Mouse (Mus musculus) T-cell, adult 2 months (primary cell): ENCODE measurements around the gene Suds3.

Experiments
- DNase-seq: peaks from one replicate; pipeline ENCODE4 v3.0.0; 2022; ENCODE audit warnings: low spot score

Suds3 gene

DNA sequence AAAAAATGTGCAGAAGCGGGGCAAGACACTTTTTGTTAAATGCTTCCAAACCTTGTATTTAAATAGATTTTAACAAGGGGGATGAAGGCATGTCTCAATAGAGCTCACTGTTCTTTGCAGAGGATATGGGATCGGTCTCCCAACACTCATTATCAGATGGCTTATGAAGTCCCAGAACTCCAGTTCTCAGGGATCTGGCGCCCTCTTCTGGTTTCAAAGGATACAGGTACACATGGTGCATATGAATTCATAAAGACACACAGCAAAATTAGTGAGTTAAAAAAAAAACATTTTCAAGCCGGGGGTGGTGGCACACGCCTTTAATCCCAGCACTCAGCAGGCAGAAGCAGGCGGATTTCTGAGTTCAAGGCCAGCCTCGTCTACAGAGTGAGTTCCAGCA, 2.6 kb downstream of the Suds3 start:
- DNase-seq = peak; percentile 45

DNA sequence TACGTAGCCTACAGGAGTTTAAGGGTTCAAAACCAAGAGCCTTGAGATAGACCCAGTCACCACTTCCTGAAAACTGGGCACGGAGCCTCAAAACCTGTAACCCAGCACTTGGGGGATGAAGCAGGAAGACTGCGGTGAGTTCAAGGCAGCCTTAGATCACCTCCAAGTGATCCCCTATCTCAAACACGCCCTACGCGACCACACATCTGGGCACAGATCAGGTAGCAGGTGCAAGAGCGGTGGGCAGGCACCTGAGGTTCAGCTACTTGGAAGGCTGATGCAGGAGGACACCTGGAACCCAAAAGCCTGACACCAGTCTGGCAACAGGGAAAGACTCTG, 4.2 kb downstream of the Suds3 start:
- peak; percentile 35 for DNase-seq

DNA sequence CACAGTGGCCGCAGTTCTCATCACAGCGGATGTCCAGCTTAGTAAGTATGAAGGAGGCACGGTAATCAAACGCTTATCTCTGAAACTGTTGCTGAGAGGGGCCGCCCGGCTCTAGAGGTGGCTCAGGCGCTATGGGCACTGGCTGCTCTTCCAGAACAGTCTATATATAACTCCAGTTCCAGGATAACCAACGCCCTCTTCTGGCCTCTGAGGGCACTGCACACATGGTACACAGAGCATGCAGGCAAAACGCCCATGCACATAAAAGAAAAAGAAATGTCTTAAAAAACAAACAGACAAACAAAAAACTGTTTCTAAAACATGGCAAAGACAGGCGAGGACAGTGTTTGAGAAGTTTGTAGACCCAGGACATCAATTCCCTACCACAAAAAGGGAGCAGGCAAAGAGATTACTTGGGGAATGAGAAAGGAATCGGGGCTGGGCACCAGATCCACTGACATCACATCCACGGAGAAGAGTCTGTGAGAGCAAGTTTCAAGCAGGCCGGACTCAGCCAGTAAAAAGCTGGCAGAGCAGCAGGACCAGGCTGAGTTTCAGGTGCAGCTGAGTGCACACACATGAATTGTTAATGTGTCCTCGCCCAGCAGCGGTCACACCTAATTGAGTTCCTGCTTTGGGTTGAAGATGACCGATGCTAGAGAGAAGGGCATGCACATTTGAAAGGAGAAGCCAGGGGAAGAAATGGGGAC, 4.7 kb downstream of the Suds3 start:
- DNase-seq = no peak

DNA sequence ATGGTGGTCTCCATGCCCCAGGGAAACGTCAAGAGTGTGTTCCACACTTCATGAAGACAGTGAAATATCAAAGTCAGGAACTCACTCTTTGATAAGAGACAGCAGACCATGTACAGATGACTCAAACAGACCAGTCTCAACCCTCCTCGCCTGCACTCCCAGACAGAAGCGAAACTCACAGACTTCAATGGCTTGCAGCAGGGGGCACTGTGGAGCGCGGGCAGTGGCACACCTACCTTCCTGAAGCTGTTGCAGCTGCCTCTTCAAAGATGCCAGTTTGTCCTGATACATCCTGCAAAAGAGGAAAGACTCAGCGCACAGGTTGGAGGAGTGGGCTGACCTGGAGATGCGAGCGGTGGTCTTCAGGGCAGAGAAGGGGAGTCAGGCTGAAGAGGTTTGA, 6.4 kb downstream of the Suds3 start:
- no peak for DNase-seq

DNA sequence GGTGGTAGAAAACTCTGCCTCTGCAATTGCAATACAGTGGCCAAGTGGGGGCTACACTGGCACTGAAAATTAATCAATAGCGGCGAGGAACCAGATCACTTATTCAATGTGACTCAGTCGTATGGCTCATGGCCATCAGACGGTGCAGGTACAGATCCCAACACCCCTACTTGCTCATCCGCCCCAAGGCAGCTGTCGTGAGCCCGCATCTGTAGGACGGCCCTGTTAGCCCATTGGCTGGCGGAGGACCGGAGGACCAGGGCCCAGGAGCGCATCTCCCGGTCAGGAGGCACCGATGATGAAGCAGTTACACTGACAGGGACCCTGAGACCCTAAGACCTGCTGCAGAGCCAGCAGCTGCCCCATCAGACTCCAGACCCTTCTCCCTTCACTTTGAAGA, 7.2 kb downstream of the Suds3 start:
- no peak for DNase-seq

DNA sequence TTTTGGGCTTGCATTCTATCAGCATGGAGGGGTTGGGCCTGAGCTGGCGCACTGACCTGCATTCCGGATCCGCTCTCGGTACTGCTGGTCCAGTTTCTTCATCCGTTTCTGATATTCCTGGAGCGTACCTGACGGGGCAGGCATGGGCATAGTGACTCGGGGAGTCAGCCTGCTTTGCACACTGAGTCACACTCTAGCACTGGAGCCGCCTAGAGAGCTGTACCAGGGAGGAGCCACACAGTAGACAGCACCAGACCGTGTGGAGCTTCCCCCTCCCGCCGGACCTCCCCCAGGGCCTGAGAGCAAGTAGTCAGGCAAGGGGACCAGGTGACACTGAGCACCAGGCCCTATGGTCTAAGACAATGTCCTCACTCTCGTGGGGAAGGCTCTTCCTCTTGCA, 7.6 kb downstream of the Suds3 start:
- no peak for DNase-seq

DNA sequence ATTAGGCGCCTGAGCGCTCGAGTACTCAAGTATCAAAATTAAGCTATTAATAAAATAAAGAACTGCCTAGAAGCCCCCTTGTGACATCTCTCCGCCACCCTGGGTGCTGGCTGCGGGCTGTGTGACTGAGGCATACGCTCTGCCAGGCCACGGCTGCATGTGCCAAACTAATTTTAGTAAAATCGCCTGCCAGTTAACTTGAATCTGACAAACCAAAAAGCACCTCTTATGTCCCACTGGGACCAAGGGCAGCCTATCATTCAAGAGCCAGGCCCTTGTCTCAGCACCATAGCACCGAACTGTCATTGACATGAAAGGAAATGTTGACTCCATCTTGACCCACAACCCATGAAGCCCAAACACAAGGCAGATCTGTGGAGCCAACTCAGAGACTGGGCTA, 10.2 kb downstream of the Suds3 start:
- DNase-seq = no peak

DNA sequence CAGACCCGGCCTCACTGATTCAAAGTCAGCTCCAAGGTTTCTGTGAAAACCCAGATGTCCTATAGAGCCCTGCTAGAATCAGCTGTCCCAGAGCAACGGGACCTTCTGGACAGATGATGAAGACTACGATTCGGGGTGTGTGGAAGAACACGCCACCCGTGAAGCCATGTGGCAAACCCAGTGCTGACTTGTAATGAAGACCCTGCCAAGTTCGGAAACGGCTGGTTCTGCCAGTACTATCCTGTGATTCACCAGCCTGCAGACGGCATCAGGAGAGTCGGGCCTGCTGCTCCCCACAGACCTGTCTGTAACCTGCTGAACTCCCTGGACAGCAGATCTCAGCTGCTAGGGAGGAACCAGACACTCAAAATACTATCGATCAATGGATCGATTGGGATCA, 11.6 kb downstream of the Suds3 start:
- DNase-seq = no peak

DNA sequence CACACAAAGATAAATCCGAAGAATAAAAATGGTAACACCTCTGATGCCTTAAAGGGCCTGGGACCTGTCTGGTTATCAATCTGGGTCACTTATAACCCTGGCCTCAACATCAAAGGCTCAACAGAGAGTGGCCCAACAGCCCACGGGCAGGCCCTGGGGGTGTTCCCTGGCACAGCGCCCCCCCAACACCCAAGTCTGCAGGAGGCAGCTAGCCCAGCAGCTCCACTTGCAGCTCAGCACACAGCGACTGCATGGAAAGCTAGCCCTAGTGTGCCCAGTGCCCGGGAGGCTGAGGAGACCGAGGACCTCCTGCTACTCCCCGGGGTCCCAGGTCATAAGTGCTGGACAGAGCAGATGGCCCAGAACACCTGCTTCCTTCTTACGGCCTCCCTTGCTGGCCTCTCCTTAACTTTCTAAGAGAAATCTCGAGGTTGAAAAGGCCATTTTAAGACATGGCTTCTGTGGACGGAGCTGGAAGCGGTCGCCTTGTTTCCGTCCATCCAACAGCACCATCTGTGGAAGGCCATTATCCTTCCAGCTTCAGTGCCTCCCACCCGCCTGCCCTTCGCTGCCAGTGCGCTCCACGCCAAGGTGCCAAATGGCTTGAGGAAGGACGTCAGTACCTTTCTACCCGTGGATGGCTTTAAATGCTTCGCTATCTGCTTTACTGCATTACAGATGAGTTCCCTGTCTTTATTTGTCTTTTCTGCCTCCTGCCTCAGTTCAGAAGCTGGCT, 12.6 kb downstream of the Suds3 start:
- DNase-seq = no peak

DNA sequence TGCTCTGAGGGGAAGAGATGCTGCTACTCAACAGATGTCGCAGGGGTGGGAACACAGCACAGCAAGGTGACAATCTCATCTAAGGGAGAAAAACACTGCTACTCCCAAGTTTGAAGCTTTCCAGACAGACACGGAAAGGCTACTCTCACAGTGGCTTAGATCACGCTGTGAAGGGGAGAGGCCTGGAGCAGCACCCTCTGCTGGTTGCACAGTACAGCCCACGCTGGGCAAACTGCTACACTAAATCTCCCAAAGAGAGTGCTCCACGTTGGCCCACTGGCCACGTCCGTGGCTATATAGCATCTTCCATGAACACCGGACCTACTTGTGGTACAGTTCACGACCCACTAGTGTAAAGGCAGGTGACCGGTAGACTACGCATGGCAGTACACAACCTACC, 16.2 kb downstream of the Suds3 start:
- no peak for DNase-seq

DNA sequence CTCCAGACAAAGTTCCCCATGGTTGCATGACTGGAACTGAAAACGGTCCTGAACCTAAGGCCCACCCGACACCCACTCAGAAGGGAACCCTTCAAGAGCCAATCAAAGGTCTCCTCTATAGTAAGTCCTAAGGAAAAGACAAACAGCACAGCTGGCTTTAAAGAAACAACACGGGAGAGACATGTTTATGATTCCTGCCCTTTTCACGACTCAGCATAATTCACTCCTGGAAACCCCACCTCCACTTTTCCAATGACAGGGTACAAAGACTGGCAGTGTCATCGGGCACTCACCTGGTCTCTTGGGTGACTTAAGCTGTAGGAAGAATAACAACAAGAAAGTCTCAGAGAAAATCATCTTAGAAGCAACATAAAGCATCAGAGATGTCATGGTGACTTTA, 16.9 kb downstream of the Suds3 start:
- DNase-seq = no peak

DNA sequence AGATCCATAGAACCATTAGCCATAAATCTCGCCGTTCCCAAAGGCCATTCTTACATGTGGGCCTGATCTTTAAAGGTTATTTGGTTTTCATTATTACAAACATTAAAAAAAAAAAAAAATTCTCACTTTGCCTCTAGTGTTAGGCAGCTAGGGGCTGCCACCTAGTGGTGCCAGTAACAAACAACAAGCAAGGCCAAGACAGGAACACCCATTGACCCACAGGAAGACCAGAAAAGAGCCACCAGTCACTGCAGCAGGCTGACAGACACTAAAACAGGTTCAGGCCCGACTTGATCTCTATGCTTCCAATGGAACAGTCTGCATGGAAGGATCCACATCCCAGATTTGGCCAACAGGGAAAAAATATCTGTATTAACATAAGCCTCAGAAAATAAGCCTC, 19.2 kb downstream of the Suds3 start:
- peak; percentile 17 for DNase-seq

DNA sequence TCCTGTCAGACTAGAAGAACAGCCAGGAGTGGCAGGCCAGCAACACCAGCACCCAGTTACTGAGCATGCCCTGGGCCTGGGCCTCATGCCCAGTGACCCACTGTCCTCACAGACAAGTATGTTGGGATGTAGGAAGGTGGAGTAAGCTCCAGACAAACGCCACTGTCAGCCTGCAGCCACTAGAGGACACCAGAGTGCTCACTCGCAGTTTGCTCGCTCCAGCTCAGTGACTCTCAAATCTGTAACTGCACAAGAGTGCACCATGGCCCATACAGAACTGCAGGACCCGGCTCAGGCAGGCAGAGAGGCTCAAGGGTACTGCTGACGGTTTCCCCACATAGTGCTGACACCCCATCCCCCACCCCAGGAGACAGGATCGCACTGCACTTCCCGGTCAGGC, 21.5 kb downstream of the Suds3 start:
- no peak for DNase-seq

DNA sequence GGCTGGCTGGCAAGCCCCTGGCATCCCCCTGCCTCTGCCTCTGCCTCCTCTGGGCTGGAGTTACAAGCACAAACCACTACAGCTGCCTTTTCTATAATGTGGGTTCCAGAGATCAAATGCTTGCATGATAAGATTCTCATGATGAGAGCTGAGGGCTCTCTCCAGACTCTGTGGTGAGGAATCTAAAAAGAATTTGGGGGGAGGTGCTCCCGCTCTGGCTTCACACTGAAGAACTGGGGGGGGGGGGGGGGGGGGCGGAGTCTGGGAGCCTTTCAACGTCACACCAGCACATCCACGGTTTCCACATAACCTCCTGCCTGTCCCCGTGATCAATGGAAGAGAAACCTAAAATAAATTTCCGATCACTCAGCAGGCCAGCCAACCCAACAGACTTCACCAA, 26.1 kb downstream of the Suds3 start:
- no peak for DNase-seq

DNA sequence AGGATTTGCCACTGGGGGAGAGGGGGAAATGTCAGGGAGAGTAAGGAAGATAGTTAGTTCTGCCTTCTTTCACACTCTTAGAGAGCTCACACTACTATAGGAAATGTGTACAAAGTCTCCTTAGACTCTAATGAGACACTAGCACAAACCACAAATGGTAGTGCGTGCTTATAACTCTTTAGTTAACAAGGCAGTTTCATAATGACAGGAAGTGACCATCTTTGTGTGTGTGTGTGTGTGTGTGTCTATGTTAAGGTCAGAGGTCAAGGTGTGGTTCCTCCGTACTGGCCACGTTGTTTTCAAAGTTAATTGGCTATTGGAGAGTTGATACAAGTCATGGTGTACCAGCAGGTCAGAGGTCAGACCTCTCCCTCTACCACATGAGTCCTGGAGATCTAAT, 26.8 kb downstream of the Suds3 start:
- no peak for DNase-seq

DNA sequence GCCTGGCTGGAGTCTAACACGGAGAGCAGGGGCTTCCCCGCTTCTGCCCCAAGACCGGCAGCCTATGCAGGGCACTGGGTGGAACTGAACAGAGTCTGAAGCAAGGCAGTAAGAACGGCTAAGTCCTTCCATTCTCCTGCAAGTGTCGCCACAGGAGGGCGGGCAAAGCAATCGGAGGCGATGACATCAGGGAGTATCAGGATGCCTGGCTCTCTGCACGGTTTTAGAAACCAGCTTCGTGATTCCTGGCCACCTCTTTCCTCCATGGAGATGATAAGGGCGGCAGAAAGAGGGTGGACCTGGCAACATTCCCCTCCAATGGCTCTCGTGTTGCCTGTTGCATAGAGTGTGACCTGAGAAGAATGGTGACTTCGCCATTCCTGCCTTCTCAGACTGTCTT, 28.2 kb downstream of the Suds3 start:
- DNase-seq = no peak

DNA sequence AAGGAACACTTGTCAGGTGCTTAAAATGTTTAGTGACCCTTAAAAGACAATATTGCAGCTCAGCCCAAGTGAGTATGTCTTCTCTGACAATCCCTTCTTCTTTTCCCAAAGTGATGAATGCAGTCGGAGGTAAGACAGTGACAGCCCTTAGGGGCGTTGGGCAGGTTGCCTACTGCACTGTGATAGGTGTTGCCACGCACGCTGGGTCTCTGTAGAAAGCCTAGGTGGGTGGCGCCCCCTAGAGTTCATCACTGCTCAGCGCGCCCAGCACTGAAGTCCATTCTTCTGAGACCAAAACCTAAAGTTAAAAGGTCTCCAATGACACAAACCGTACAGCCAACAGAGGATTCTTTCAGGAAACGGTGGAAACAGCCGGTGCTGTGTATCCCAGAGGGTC, 46.4 kb downstream of the Suds3 start:
- DNase-seq = peak; percentile 30

DNA sequence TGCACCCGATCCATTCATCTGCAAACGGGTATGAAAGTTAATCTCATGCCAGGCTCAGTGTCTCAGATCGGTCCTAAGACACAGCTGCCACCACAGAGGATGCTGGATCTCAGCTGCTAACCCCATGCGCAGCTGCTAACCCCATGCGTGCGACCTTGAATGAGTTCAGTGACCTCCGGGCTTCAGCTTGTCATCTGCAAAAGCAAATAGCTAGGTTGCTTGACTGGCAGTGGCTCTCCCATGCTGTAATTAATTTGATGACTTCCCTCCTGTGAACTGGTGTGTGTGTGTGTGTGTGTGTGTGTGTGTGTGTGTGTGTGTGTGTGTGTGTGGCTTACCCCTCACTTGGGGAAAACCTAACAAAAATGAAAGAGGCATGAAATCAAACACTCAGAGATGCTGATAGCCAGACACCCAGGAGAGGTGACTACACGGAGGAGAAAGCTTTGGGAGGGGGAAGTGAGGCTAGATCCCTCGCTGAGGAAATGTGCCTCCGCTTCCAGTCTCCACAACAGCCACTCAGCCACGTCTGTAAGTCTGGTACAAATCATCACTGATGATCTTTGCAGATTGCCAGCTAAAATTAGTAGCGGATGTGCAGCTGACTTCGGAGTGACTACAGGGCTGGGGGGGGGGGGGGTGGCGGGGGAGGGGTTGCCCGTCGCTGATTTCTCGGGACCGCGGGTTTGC, 47.0 kb downstream of the Suds3 start:
- DNase-seq = no peak

DNA sequence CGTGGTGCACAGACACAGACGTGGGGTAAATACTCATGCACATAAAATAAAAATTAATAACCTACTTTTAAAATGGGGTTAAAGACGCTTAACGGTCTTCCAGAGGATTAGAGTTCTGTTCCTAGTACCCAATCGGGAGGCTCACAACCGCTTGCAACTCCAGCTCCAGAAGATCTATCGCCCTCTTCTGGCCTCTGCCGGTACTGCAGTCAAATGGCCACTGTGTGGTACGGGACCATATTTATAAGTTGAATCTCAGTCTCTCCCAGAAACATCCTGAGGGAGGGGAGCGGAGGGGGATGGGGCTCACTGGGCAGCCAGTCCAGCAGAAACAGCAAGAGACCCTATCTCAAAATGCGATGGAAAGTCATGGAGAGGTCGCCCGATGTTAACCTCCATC, 47.7 kb downstream of the Suds3 start:
- peak; percentile 26 for DNase-seq

DNA sequence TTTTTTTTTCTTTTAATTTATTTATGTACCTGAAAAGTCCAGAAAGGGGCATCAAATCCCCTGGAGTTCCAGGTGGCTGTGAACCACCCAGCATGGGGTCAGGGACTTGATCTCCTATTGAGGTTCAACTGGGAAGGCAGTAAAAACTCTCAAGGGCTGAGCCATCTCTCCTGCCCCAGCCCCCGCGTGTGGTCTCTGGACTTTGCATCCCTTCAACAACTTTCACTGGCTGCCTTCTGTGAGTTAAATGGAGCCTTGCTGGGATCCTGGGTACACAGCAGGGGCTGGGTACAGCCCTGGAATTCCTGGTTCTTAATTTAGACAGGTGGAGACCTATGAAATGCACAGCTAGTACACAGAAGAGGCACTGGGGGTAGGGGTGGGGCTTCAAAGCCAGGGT, 54.7 kb downstream of the Suds3 start:
- DNase-seq = no peak

DNA sequence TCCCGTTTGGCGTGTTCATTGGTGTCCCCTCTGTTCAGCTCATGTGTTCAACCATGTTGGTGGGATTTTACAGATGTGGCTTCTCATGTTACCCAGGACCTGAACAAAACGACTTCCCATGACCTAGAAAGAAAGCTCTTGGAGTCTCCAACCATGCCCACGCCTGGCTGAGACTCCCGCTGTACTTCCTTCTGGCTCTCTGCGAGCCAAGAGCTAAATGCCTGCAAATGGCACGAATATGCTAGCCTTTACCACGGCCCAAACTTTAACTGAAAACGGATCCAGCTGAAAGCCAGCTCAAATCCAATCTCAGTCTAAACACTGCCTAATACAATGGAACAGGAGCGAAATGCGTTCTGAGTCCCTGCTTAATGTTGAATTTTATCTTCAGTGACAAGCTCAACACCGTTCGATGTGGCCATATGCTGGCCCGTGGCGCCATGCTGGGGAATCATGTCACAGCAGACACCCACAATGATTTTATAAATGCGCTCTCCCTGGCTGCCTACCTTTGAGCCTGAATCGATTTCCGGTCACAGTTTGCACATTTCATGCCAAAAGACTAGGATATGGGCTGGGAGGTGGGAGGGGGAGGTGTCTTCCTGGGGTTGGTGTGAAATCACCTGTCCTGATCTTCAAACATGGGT, 55.3 kb downstream of the Suds3 start:
- no peak for DNase-seq

DNA sequence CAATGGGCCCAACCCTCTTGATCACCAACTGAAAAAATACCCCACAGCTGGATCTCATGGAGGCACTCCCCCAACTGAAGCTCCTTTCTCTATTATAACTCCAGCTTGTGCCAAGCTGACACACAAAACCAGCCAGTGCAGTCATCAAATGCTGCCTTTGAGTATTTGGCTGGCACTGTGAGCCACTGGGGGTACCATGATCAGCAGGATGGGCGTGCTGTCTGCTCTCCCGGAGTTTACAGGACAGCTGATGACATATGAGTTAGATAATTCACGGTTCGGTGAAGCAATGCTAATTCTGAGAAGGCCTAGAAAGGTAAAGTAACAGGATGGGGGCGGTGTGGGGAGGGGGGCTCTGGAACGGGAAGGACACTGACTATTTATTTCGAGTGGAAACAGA, 66.0 kb downstream of the Suds3 start:
- DNase-seq = no peak

DNA sequence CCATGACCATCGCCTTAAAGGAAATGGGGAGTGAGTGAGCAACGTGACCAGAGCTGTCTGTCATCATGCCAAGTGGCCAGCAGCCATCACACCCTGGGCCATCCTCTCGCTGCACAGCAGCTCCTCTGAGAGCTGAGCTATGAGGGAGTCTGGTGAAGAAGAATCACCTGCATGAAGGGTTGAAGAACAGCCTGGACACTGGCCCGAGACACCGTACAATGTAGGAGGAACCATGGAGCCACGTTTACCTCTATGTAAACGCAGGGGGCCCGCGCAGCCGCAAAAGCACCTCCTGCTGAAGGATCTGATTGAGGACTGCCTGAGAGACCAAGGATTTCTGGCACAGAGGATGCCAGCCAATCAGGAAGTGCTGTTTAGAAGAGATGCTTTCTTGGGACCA, 70.8 kb downstream of the Suds3 start:
- DNase-seq = no peak
